Mouse (Mus musculus) E14TG2a.4 (cell line): ENCODE results near the gene Mpp3.

ENCODE experiments used
- H3K27me3 ChIP-seq: 2 replicates; pipeline ENCODE4 v1.6.1; 2014; ENCODE audit warnings: low read length, control low read depth; ENCODE audit not compliant: insufficient read depth
- H3K36me3 ChIP-seq: 2 replicates; pipeline ENCODE4 v1.6.1; 2014; ENCODE audit warnings: low read length, control low read depth; ENCODE audit not compliant: insufficient read depth
- H3K4me1 ChIP-seq: replicated peaks from 2 replicates; pipeline ENCODE4 v1.6.1; 2014; ENCODE audit warnings: low read depth, low read length, control low read depth
- H3K4me3 ChIP-seq: replicated peaks from 2 replicates; pipeline ENCODE4 v1.5.1; 2014; ENCODE audit warnings: mild to moderate bottlenecking, low read length
- H3K9me3 ChIP-seq: 2 replicates; pipeline ENCODE4 v1.6.1; 2014; ENCODE audit warnings: low read length, control low read depth
- CTCF ChIP-seq: conservative IDR thresholded peaks from 2 replicates; pipeline ENCODE4 v1.5.1; 2014; ENCODE audit warnings: low read length
- NANOG ChIP-seq: IDR thresholded peaks from 2 replicates; pipeline ENCODE4 v1.6.1; 2014; ENCODE audit warnings: borderline replicate concordance, low read length, mixed read lengths
- POU5F1 ChIP-seq: IDR thresholded peaks from 2 replicates; pipeline ENCODE4 v1.6.1; 2014; ENCODE audit warnings: low read length, borderline replicate concordance

Gene Mpp3

DNA sequence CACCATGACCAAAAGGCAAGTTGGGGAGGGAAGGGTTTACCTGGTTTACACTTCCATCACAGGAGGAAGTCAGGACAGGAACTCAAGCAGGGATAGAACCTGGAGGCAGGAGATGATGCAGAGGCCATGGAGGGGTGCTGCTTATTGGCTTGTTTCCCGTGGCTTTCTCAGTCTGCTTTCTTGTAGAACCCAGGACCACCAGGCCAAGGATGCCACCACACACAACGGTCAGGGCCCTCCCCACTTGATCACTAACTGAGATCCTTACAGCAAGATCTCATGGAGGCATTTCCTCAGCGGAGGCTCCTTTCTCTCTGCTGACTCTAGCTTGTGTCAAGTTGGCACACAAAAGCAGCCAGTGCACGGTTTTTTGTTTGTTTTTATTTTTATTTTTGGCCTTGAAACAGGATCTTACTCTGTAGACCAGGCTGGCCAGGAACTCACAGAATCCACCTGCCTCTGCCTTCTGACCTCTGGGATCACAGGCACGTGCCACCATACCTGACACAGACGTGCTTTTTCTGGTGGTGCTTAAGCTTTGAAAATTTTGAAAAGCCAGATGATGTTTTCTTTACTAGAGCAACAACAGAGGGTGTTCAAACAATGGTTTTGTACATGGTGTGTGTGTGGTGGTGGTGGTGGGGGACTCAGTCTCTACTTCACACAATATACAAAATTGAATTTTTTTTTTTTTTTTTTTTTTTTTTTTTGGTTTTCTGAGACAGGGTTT is at the start of gene Mpp3:
Gene Mpp3, minus strand, starts transcription at position 375 of the 730 bp plus-strand sequence.
- no peaks in the 10 kb centered on the region for H3K9me3 ChIP-seq
- peak within 1 kb of the TSS; percentile 84 for H3K4me3 ChIP-seq
- H3K36me3 ChIP-seq = no peaks in the 10 kb centered on the region
- H3K4me1 ChIP-seq = peaks cover 28% of the 10 kb centered on the region
- peaks cover 66% of the 10 kb centered on the region for H3K27me3 ChIP-seq
- TF ChIP-seq NANOG (no peak), CTCF (no peak), POU5F1 (no peak)

- Histone ChIP-seq H3K27me3 (peaks cover 17% of the 10 kb centered on the region), H3K4me3 (no peak overlapping the region), H3K36me3 (no peaks in the 10 kb centered on the region), H3K9me3 (no peaks in the 10 kb centered on the region), H3K4me1 (peaks cover 11% of the 10 kb centered on the region)
- no peak for TF ChIP-seq CTCF
- TF ChIP-seq NANOG = no peak
- no peak for TF ChIP-seq POU5F1
Measured at GRCm38 (mm10) chr11:102073722-102074121, 45.5 kb upstream of the Mpp3 start.

- Histone ChIP-seq H3K4me3 (no peak overlapping the region), H3K4me1 (peaks cover 15% of the 10 kb centered on the region), H3K27me3 (peaks cover 11% of the 10 kb centered on the region), H3K9me3 (no peaks in the 10 kb centered on the region), H3K36me3 (no peaks in the 10 kb centered on the region)
- TF ChIP-seq CTCF = no peak
Measured at GRCm38 (mm10) chr11:102072729-102073128, 44.5 kb upstream of the Mpp3 start.

GRCm38 (mm10) chr11:102070426-102070825 is 42.2 kb upstream of the Mpp3 start:
- peaks cover 11% of the 10 kb centered on the region for H3K27me3 ChIP-seq
- H3K4me1 ChIP-seq = peaks cover 15% of the 10 kb centered on the region
- H3K36me3 ChIP-seq = no peaks in the 10 kb centered on the region
- no peaks in the 10 kb centered on the region for H3K9me3 ChIP-seq
- TF ChIP-seq POU5F1 (no peak), NANOG (no peak), CTCF (no peak)
- H3K4me3 ChIP-seq = no peak overlapping the region

DNA sequence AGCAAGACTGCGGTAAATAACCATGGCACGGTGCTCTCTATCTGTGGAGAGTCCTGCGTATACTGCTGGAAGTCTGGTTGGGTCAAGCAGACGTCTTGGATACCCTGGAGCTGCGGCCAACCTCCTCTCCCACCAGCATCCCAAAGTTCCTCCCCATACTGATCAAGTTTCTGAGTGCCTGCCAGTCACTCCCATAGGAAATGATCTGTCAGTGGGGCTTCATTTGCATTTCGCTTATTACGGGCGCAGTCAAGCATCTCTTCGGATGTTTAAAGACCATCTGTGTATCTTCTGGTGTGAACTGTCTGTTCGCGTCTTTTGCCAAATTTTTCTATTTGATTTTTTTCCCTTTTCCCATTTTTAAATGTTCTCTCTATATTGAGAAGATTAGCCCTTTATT is 41.4 kb upstream of the Mpp3 start:
- H3K27me3 ChIP-seq = peaks cover 9% of the 10 kb centered on the region
- no peaks in the 10 kb centered on the region for H3K36me3 ChIP-seq
- peaks cover 15% of the 10 kb centered on the region for H3K4me1 ChIP-seq
- H3K4me3 ChIP-seq = no peak overlapping the region
- TF ChIP-seq CTCF (no peak), POU5F1 (no peak), NANOG (no peak)
- H3K9me3 ChIP-seq = no peaks in the 10 kb centered on the region

DNA sequence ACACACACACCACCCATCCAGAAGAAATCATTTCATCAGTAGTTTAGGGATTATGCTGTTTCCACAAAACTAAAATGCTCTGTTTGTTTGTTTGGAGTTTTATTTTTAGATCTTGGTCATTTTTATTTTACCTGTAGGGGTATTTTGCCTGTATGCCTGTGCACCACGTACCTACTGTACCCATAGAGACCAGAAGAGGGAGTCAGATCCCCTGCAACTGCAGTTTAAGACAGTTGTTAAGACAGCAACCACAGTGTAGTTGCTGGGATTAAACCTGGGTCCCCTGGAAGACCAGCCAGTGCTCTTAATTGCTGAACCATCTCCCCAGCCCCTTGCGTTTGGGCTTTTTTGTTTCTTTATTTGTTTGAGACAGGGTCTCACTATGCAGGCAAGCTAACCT is 40.7 kb upstream of the Mpp3 start:
- Histone ChIP-seq H3K4me1 (peaks cover 15% of the 10 kb centered on the region), H3K36me3 (no peaks in the 10 kb centered on the region), H3K27me3 (peaks cover 9% of the 10 kb centered on the region), H3K9me3 (no peaks in the 10 kb centered on the region), H3K4me3 (no peak overlapping the region)
- TF ChIP-seq CTCF = peak; percentile 48
- TF ChIP-seq POU5F1 = no peak
- TF ChIP-seq NANOG = no peak

DNA sequence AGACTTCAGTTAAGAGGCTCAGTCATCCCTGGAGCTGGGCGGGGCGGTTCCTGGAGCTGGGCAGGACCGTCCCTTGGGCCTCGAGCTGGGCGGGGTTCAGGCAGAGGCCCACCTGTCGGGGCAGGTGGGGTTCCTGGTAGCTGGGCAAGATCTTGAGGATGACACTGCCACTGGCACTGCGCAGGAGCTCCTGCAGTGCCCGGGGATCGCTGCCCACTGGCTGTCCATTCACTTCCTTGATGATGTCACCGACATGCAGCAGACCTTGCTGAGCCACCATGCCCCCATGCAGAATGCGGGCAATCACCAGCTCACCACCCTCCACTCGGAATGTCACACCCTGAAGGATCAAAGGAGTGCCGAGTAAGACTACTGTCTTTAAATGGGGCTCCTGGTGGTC is 34.8 kb upstream of the Mpp3 start:
- Histone ChIP-seq H3K4me1 (peaks cover 29% of the 10 kb centered on the region), H3K9me3 (no peaks in the 10 kb centered on the region), H3K4me3 (no peak overlapping the region), H3K27me3 (peaks cover 36% of the 10 kb centered on the region), H3K36me3 (no peaks in the 10 kb centered on the region)
- TF ChIP-seq CTCF (no peak), POU5F1 (no peak), NANOG (no peak)

- Histone ChIP-seq H3K27me3 (peaks cover 46% of the 10 kb centered on the region), H3K9me3 (no peaks in the 10 kb centered on the region), H3K4me3 (peak overlapping the region; percentile 76), H3K36me3 (no peaks in the 10 kb centered on the region), H3K4me1 (peaks cover 29% of the 10 kb centered on the region)
- TF ChIP-seq POU5F1 (no peak), NANOG (no peak), CTCF (no peak)
Measured at GRCm38 (mm10) chr11:102061941-102062473, 33.7 kb upstream of the Mpp3 start.

DNA sequence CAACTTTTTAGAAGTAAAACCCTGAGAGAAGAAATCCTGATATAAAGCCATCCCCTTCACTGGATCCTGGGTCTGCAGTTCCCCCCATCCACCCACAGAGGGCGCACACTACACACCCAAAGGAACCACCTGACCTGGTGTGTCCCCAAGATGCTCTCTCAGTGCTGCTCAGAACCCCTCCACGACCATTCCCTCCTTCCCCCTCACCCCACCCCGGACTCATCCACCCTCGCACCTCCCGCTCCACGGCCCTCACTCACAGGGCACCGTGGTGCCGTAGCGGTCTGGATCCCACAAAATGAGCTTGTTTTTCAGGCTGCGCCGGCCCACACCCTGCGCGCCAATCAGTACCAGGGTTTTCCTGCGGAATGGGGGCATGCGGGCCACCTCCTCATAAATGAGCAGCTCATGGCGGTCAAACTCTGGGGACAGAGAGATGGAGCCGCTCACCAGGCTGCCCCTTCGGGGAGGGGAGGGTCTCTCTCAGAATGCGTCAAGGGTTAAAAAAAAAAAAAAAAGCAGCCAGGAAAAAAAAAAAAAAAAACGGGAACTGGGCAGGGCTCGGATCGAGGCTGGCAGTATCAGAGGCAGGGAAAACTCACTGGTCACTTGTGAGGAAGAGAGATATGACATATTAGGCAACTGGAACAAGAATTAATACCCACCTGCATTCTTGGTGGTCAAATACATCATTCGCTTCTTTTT is 33.1 kb upstream of the Mpp3 start:
- Histone ChIP-seq H3K4me1 (peaks cover 29% of the 10 kb centered on the region), H3K36me3 (no peaks in the 10 kb centered on the region), H3K27me3 (peaks cover 52% of the 10 kb centered on the region), H3K9me3 (no peaks in the 10 kb centered on the region), H3K4me3 (peak overlapping the region; percentile 76)
- TF ChIP-seq CTCF (peak; percentile 99), NANOG (no peak)
